Mouse (Mus musculus): ENCODE measurements around the gene Hbb-bs. TPM values are rescaled to one million over a fixed set of nuclear protein-coding genes. Genes with fewer than 3 reads are reported as not detected.
"Not testable (repeated sequence)": the region's sequence is repeated elsewhere in the genome, so short reads cannot be mapped to it uniquely, and the experiment has no call there.

The Hbb-bs gene
- polyA plus RNA-seq, 1 experiment from 2014 or later, result 24,611 TPM

DNA sequence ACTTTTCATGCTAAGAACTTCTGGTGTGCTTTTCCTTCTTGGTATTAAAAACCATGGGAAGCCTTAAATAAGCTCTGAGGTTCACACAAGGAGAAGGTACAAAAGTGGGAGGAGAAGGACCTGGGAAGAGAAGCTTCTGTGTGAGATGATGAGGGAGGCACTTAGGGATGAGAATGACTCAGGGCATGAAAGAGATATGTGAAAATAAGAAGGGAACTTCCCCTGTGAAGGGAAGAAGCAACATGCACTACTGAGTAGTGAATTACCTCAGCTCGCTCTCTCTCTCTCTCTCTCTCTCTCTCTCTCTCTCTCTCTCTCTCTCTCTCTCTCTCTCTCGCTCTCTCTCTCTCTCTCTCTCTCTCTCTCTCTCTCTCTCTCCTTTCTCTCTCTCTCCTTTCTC, 12.8 kb downstream of the Hbb-bs start:
- H3K27ac ChIP-seq (ENCODE audit: low read length); H3K36me3 ChIP-seq (ENCODE audit: control insufficient read depth, insufficient read depth); H3K4me1 ChIP-seq (ENCODE audit: control insufficient read depth, insufficient read depth, low read length); H3K27me3 ChIP-seq (ENCODE audit: control insufficient read depth, insufficient read depth, low read length); H3K4me2 ChIP-seq (ENCODE audit: low read depth, low read length); H3K9ac ChIP-seq (ENCODE audit: low read length); H3K9me3 ChIP-seq (replicated peaks; ENCODE audit: control insufficient read depth, low read length); ATAC-seq (replicated peaks; ENCODE audit: extremely low read depth, insufficient read depth, low FRiP score); H3K4me3 ChIP-seq (ENCODE audit: low read length): not testable (repeated sequence)
- WGBS, result no CpG with 5 or more reads among the region's 2 CpGs

DNA sequence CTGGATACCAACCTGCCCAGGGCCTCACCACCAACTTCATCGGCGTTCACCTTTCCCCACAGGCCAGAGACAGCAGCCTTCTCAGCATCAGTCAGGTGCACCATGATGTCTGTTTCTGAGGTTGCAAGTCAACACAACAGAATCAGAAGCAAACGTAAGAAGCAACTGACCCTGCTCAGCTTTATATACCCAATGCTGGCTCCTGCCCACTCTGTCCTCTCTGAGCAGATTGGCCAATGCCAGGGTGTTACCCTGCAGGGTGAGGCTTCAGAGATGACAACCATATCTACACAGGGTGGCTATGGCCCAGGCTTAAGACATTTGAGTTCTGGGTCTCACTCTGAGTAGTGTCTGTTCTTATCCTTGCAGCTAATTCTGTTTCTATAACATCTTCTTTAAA, 14.1 kb downstream of the Hbb-bs start, which contains the start of gene Hbb-bt:
Gene Hbb-bt (minus strand): TSS at position 231 of the 400 bp plus-strand sequence.
- no peak within 1 kb of the TSS for H3K4me3 ChIP-seq (ENCODE audit: low read length)
- no peak within 1 kb of the TSS for H3K9ac ChIP-seq (ENCODE audit: low read length)
- H3K9me3 ChIP-seq (replicated peaks; ENCODE audit: control insufficient read depth, low read length), result no peaks in the 10 kb centered on the region
- no peaks in the 10 kb centered on the region for H3K36me3 ChIP-seq (ENCODE audit: control insufficient read depth, insufficient read depth)
- H3K4me1 ChIP-seq (ENCODE audit: control insufficient read depth, insufficient read depth, low read length), result no peaks in the 10 kb centered on the region
- H3K27ac ChIP-seq (ENCODE audit: low read length), result no peak within 1 kb of the TSS
- no peak within 1 kb of the TSS for H3K4me2 ChIP-seq (ENCODE audit: low read depth, low read length)
- no peaks in the 10 kb centered on the region for H3K27me3 ChIP-seq (ENCODE audit: control insufficient read depth, insufficient read depth, low read length)
- 80% methylated on average over 3 of the region's 3 CpGs for WGBS
- no peak for ATAC-seq (replicated peaks; ENCODE audit: extremely low read depth, insufficient read depth, low FRiP score)

DNA sequence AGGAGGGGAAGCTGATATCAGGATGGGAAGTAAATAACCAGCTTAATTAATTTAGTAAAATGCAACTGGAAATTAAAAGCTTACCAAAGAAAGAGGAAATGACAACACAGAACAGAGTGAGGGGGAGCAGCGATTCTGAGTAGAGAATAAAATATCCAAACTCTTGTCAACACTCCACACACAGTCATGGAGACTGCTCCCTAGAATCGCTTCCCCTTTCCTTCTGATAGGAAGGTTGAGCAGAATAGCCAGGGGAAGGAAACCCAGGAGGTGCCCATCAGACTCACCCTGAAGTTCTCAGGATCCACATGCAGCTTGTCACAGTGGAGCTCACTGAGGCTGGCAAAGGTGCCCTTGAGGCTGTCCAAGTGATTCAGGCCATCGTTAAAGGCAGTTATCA, 14.7 kb downstream of the Hbb-bs start:
- H3K4me1 ChIP-seq (ENCODE audit: control insufficient read depth, insufficient read depth, low read length); ATAC-seq (replicated peaks; ENCODE audit: extremely low read depth, insufficient read depth, low FRiP score); H3K9me3 ChIP-seq (replicated peaks; ENCODE audit: control insufficient read depth, low read length); H3K27me3 ChIP-seq (ENCODE audit: control insufficient read depth, insufficient read depth, low read length); H3K4me3 ChIP-seq (ENCODE audit: low read length); H3K36me3 ChIP-seq (ENCODE audit: control insufficient read depth, insufficient read depth); H3K9ac ChIP-seq (ENCODE audit: low read length); H3K27ac ChIP-seq (ENCODE audit: low read length); H3K4me2 ChIP-seq (ENCODE audit: low read depth, low read length): not testable (repeated sequence)
- no CpG with 5 or more reads among the region's 3 CpGs for WGBS

DNA sequence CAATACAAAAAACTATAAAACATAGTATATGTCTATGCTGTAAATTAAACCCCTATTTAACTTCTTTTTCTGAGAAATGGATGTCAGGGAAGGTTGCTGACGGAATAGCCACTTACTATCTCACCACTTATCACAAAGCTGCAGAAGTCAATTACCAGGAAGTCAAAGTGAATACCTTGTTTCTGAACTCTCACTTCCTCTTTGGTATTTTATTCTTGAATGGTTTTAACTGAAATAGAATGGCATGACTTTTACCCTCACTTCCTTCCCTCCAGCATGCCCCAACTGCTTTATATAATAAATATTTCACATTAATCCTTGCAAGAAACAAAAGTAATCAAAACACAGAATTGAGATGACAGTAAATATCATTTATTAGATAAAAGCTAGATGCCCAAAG, 15.7 kb downstream of the Hbb-bs start:
- no peak for ATAC-seq (replicated peaks; ENCODE audit: extremely low read depth, insufficient read depth, low FRiP score)
- no peaks in the 10 kb centered on the region for H3K27me3 ChIP-seq (ENCODE audit: control insufficient read depth, insufficient read depth, low read length)
- H3K36me3 ChIP-seq (ENCODE audit: control insufficient read depth, insufficient read depth), result no peaks in the 10 kb centered on the region
- no peak overlapping the region for H3K9ac ChIP-seq (ENCODE audit: low read length)
- 44% methylated on average over 1 of the region's 1 CpGs for WGBS
- no peak overlapping the region for H3K4me3 ChIP-seq (ENCODE audit: low read length)
- H3K4me2 ChIP-seq (ENCODE audit: low read depth, low read length), result no peak overlapping the region
- no peak overlapping the region for H3K27ac ChIP-seq (ENCODE audit: low read length)
- H3K9me3 ChIP-seq (replicated peaks; ENCODE audit: control insufficient read depth, low read length), result no peaks in the 10 kb centered on the region
- no peaks in the 10 kb centered on the region for H3K4me1 ChIP-seq (ENCODE audit: control insufficient read depth, insufficient read depth, low read length)

DNA sequence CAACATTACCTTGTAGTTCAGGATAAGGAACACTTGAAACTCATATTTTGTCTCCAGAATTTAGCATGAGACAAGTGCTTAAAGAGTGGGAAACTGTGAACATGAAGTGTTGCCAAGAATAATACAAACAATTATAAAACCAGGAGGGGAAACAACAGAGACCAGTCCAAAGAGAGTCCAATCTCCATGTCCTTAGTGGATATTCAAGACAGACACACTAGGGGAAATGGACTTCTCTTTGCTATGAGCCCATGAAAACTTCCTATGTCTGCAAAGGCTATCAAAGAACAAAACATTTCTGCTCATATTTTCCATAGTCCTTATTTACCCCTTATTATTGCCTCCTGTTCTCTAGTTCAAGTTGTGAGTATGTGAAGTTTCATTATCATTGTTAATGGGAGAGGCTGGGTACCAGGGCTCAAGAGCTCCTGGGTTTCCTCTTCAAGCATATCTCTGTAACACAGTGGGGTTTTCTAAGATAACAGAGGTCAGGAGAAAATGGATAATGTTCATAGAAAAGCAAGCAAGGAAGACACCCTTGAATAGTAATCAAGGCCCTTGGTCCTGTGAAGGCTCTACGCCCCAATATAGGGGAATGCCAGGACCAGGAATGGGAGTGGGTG, 16.6 kb downstream of the Hbb-bs start:
- ATAC-seq (replicated peaks; ENCODE audit: extremely low read depth, insufficient read depth, low FRiP score), result no peak
- no peaks in the 10 kb centered on the region for H3K36me3 ChIP-seq (ENCODE audit: control insufficient read depth, insufficient read depth)
- H3K27ac ChIP-seq (ENCODE audit: low read length), result no peak overlapping the region
- no peak overlapping the region for H3K4me3 ChIP-seq (ENCODE audit: low read length)
- WGBS, result 50% methylated on average over 1 of the region's 1 CpGs
- no peaks in the 10 kb centered on the region for H3K27me3 ChIP-seq (ENCODE audit: control insufficient read depth, insufficient read depth, low read length)
- no peak overlapping the region for H3K4me2 ChIP-seq (ENCODE audit: low read depth, low read length)
- no peak overlapping the region for H3K9ac ChIP-seq (ENCODE audit: low read length)
- no peaks in the 10 kb centered on the region for H3K4me1 ChIP-seq (ENCODE audit: control insufficient read depth, insufficient read depth, low read length)
- H3K9me3 ChIP-seq (replicated peaks; ENCODE audit: control insufficient read depth, low read length), result no peaks in the 10 kb centered on the region

DNA sequence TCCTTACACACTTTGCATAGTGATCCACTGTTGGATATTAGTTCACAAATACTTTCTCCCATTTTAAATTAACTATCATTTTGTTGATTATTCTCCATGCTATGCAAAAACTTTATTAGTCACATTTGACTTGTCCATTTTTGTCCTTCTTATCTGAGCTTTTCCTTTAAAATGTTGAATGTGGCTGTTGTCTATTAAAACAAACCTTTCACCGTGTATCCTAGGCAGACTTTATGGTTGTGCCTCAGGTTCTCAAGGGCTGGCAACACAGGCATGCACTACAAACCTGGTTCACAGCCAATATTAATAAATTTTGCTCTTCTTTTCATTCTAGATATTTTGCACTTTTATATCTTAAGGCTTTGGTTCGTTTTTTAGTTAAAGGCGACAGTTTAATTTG, 17.1 kb downstream of the Hbb-bs start:
- no peaks in the 10 kb centered on the region for H3K4me1 ChIP-seq (ENCODE audit: control insufficient read depth, insufficient read depth, low read length)
- 71% methylated on average over 3 of the region's 3 CpGs for WGBS
- H3K9ac ChIP-seq (ENCODE audit: low read length), result no peak overlapping the region
- no peaks in the 10 kb centered on the region for H3K36me3 ChIP-seq (ENCODE audit: control insufficient read depth, insufficient read depth)
- H3K4me2 ChIP-seq (ENCODE audit: low read depth, low read length), result no peak overlapping the region
- no peak for ATAC-seq (replicated peaks; ENCODE audit: extremely low read depth, insufficient read depth, low FRiP score)
- no peaks in the 10 kb centered on the region for H3K27me3 ChIP-seq (ENCODE audit: control insufficient read depth, insufficient read depth, low read length)
- H3K9me3 ChIP-seq (replicated peaks; ENCODE audit: control insufficient read depth, low read length), result no peaks in the 10 kb centered on the region
- no peak overlapping the region for H3K4me3 ChIP-seq (ENCODE audit: low read length)
- no peak overlapping the region for H3K27ac ChIP-seq (ENCODE audit: low read length)

DNA sequence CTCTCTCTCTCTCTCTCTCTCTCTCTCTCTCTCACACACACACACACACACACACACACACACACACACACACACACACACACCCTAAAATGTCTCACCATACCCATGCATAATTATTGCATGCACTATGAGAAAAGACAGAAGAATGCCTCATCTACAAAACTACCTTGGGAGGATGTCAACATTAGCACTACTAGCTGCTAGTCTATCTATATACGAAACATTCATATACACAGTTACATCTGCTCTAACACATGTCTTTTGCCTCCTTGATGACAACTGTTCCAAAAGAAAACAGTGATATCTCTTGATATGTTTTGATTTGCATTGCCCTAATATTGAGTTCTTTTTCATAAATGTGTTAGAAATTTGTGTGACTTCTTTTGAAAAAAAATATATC, 17.6 kb downstream of the Hbb-bs start:
- H3K4me2 ChIP-seq (ENCODE audit: low read depth, low read length), result no peak overlapping the region
- WGBS, result 80% methylated on average over 1 of the region's 1 CpGs
- H3K9me3 ChIP-seq (replicated peaks; ENCODE audit: control insufficient read depth, low read length), result no peaks in the 10 kb centered on the region
- H3K4me1 ChIP-seq (ENCODE audit: control insufficient read depth, insufficient read depth, low read length), result no peaks in the 10 kb centered on the region
- no peak for ATAC-seq (replicated peaks; ENCODE audit: extremely low read depth, insufficient read depth, low FRiP score)
- no peak overlapping the region for H3K9ac ChIP-seq (ENCODE audit: low read length)
- no peaks in the 10 kb centered on the region for H3K27me3 ChIP-seq (ENCODE audit: control insufficient read depth, insufficient read depth, low read length)
- no peaks in the 10 kb centered on the region for H3K36me3 ChIP-seq (ENCODE audit: control insufficient read depth, insufficient read depth)
- no peak overlapping the region for H3K4me3 ChIP-seq (ENCODE audit: low read length)
- no peak overlapping the region for H3K27ac ChIP-seq (ENCODE audit: low read length)

DNA sequence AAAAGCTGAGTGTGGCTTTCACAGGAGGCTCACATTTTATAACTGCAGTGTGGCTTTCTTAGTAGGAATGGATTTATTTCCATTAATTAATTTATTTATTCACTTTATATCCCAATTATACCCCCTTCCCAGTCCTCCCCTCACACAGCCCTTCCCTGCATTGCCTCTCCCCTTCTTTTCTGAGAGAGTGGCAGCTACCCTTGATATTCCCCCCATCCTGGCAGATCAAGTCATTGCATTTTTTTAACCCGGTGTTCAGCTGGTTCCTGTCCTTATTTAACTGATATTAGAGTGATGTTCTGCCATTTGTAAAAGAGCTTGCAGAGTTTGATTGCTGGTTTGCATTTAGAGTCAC, 18.1 kb downstream of the Hbb-bs start:
- no peaks in the 10 kb centered on the region for H3K9me3 ChIP-seq (replicated peaks; ENCODE audit: control insufficient read depth, low read length)
- no peak overlapping the region for H3K4me2 ChIP-seq (ENCODE audit: low read depth, low read length)
- H3K4me1 ChIP-seq (ENCODE audit: control insufficient read depth, insufficient read depth, low read length), result no peaks in the 10 kb centered on the region
- no peak overlapping the region for H3K4me3 ChIP-seq (ENCODE audit: low read length)
- H3K27me3 ChIP-seq (ENCODE audit: control insufficient read depth, insufficient read depth, low read length), result no peaks in the 10 kb centered on the region
- 48% methylated on average over 1 of the region's 1 CpGs for WGBS
- no peak for ATAC-seq (replicated peaks; ENCODE audit: extremely low read depth, insufficient read depth, low FRiP score)
- no peak overlapping the region for H3K27ac ChIP-seq (ENCODE audit: low read length)
- no peaks in the 10 kb centered on the region for H3K36me3 ChIP-seq (ENCODE audit: control insufficient read depth, insufficient read depth)
- H3K9ac ChIP-seq (ENCODE audit: low read length), result no peak overlapping the region

DNA sequence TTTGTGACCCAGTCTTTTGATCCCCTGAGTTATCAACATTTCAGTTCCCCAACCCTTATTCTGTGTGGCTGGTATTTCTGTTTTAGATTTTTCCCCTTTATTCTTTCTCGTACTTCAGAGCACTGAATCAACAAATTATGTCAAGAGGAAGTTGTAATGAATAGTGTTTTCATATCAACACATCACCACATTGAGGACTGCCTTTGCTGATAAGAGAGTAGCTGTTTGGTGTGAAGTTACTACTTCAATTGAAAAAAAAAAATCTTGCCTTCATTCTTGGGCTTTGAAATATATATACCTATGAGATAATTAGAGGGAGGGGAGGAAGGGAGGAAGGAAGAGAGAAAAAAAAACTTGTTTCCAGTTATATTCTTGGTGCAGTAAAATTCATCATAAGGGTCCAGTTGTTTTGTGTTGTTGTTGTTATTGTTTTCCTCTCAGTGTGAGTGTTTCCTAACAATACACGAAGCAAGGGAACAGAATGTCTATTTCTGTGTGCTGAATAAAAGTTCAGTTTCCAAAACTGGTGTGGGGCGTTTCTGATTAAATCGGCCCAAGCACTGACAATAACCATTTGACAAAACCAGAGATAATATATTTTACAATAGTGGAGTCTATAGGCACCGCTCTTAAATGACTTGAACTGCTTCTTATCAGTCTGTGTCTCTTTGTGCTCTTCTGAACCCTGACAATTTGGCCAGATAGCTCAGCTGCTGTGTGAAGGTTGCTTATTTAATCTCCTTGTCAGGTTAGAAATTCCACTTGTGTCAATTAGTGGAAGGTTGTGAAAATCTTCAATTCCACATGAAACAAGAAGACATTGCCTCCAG, 18.7 kb downstream of the Hbb-bs start:
- no peak overlapping the region for H3K27ac ChIP-seq (ENCODE audit: low read length)
- no peak for ATAC-seq (replicated peaks; ENCODE audit: extremely low read depth, insufficient read depth, low FRiP score)
- 27% methylated on average over 5 of the region's 5 CpGs for WGBS

More for the DNA sequence above, 18.7 kb downstream of the Hbb-bs start:
- H3K9ac ChIP-seq (ENCODE audit: low read length), result no peak overlapping the region
- no peak overlapping the region for H3K4me3 ChIP-seq (ENCODE audit: low read length)
- H3K9me3 ChIP-seq (replicated peaks; ENCODE audit: control insufficient read depth, low read length), result no peaks in the 10 kb centered on the region
- no peaks in the 10 kb centered on the region for H3K27me3 ChIP-seq (ENCODE audit: control insufficient read depth, insufficient read depth, low read length)
- no peaks in the 10 kb centered on the region for H3K36me3 ChIP-seq (ENCODE audit: control insufficient read depth, insufficient read depth)
- H3K4me2 ChIP-seq (ENCODE audit: low read depth, low read length), result no peak overlapping the region
- no peaks in the 10 kb centered on the region for H3K4me1 ChIP-seq (ENCODE audit: control insufficient read depth, insufficient read depth, low read length)

Data from heart, embryonic 16.5 days (tissue).